Mouse (Mus musculus): ENCODE results near the gene Gm13279.

DNA sequence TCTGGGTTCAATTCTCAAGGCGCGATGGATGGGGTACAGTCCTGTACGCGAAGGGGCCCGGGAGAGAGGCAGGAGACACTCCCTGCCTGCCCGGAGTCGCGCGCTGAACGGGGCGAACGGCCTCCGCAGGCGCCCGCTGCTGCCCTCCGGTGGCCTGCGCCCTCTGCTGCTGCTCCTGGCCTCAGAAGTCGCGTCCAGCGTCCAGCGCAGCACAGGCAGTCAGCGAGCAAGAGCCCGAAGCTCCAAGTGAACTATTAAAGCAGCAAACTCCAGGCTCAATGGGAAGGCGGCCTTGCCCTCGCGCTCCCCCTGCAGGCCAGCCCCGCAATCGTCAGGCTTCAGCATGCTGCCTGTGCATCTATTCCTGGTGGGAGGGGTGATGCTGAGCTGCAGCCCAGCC lies 36.8 kb upstream of the Gm13279 start:
- TF ChIP-seq CTCF (conservative IDR thresholded peaks at IDR 0.05; ENCODE audit: insufficient read depth, insufficient read length, low read depth, low read length), result peak; percentile 38; the same call in 1 of the 2 replicates
- TF ChIP-seq POLR2A (IDR thresholded peaks at IDR 0.05; ENCODE audit: low read depth, low read length), result peak; percentile 52
